Mouse (Mus musculus) inflammation-experienced regulatory T-cells, adult 16 weeks (primary cell): ENCODE results near the gene 3830406C13Rik. TPM values are rescaled to one million over a fixed set of nuclear protein-coding genes. Genes with fewer than 3 reads are reported as not detected.

Experiments
- polyA plus RNA-seq: library from polyadenylated mRNA; unstranded; fragments of 100-300 nt; shearing (Covaris generic); gene quantifications from one replicate; pipeline ENCODE4 v1.2.1, GENCODE M21; 2017

Gene 3830406C13Rik
- 92.4 TPM for polyA plus RNA-seq

GRCm38 (mm10) chr14:12284141-12284912 lies at the start of gene 3830406C13Rik:
Gene 3830406C13Rik, plus strand, starts transcription at chr14:12284173.

GRCm38 (mm10) chr14:12283641-12284040 lies 332 bp upstream of the 3830406C13Rik start, which contains the start of gene Gm49355:
Gene Gm49355, plus strand, starts transcription at chr14:12283976.

DNA sequence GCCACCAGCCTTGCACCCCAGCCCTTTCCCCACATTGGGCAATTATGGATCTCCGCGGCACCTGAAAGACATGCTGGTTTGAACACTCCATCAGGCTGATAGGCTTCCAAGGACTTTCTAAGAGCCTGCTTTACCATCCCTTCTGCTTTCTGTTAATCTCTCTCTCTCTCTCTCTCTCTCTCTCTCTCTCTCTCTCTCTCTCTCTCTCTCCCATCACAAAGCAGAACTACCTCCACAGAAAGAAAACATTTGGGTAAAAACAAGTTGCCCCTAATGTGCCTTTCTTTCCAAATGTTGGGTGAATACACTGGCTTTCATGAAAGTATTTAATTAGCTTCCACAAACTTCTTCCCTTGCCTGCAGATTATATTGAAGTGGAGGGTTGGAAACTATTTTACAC lies 64.1 kb downstream of the 3830406C13Rik start, which contains the start of gene Fezf2:
TSS of gene Fezf2 (minus strand) at position 101 of the 400 bp plus-strand sequence.

Other genes with a start within 250 kb of the 3830406C13Rik start
- gene Gm49355, start 197 bp upstream of the 3830406C13Rik start, polyA plus RNA-seq, result 0.29 TPM
- not detected for gene Fezf2, start 64.0 kb downstream of the 3830406C13Rik start, polyA plus RNA-seq